Mouse (Mus musculus): Measurements from ENCODE around the gene Arrdc2.

Gene Arrdc2

GRCm38 (mm10) chr8:70839408-70840351 is at the start of gene Arrdc2:
Arrdc2 (minus strand) TSS chr8:70839720.
- peak; percentile 99 to 100 for DNase-seq

GRCm38 (mm10) chr8:70887669-70888068 is 48.1 kb upstream of the Arrdc2 start:
- DNase-seq = peak in 1 of 2 experiments; percentile 49

GRCm38 (mm10) chr8:70885612-70886011 is 46.1 kb upstream of the Arrdc2 start:
- peak in 1 of 2 experiments; percentile 53 for DNase-seq

GRCm38 (mm10) chr8:70884683-70885082 is 45.2 kb upstream of the Arrdc2 start:
- no peak for DNase-seq

- no peak for DNase-seq
These were observed 44.7 kb upstream of the Arrdc2 start for GRCm38 (mm10) chr8:70884186-70884585.

- no peak for DNase-seq
These were observed 41.0 kb upstream of the Arrdc2 start for GRCm38 (mm10) chr8:70880546-70880945.

- DNase-seq = no peak
These were observed 40.6 kb upstream of the Arrdc2 start for GRCm38 (mm10) chr8:70880126-70880525.

GRCm38 (mm10) chr8:70879500-70879899 is 40.0 kb upstream of the Arrdc2 start:
- no peak for DNase-seq

- no peak for DNase-seq
These were observed 38.7 kb upstream of the Arrdc2 start for GRCm38 (mm10) chr8:70878178-70878577.

GRCm38 (mm10) chr8:70876382-70876781 is 36.9 kb upstream of the Arrdc2 start:
- no peak for DNase-seq

GRCm38 (mm10) chr8:70874441-70874840 is 34.9 kb upstream of the Arrdc2 start:
- no peak for DNase-seq

- DNase-seq = peak; percentile 96
These were observed 34.0 kb upstream of the Arrdc2 start, which contains the start of gene Ccdc124 for GRCm38 (mm10) chr8:70873364-70873985. Ccdc124 (minus strand) TSS chr8:70873935.

GRCm38 (mm10) chr8:70872643-70873363 is 33.3 kb upstream of the Arrdc2 start:
- no peak for DNase-seq

- DNase-seq = no peak
These were observed 31.8 kb upstream of the Arrdc2 start for GRCm38 (mm10) chr8:70871195-70871807.

GRCm38 (mm10) chr8:70869601-70870041 is 30.1 kb upstream of the Arrdc2 start:
- DNase-seq = peak; percentile 84 to 88

- DNase-seq = no peak
These were observed 29.7 kb upstream of the Arrdc2 start for GRCm38 (mm10) chr8:70869199-70869571.

- DNase-seq = peak; percentile 75 to 76
These were observed 29.2 kb upstream of the Arrdc2 start for GRCm38 (mm10) chr8:70868559-70869198.

- DNase-seq = no peak
These were observed 27.0 kb upstream of the Arrdc2 start for GRCm38 (mm10) chr8:70866566-70866965.

GRCm38 (mm10) chr8:70866001-70866520 is 26.5 kb upstream of the Arrdc2 start:
- DNase-seq = no peak

- peak; percentile 99 for DNase-seq
These were observed 26.0 kb upstream of the Arrdc2 start for GRCm38 (mm10) chr8:70865350-70866000.

- peak in 1 of 2 experiments; percentile 33 for DNase-seq
These were observed 25.2 kb upstream of the Arrdc2 start for GRCm38 (mm10) chr8:70864712-70865221.

Data from lung, postnatal 4 days (tissue).